Mouse (Mus musculus) retina, embryonic 14.5 days (tissue): Measurements from ENCODE around the gene Mpeg1.

Experiments
- DNase-seq: peaks from one replicate; pipeline ENCODE4 v3.0.0-alpha.2; 2015; ENCODE audit warnings: low spot score

Gene Mpeg1

GRCm38 (mm10) chr19:12460282-12461249 is at the start of gene Mpeg1:
Gene Mpeg1 (plus strand): TSS chr19:12460779.
- no peak for DNase-seq

- DNase-seq: no peak
Measured at GRCm38 (mm10) chr19:12413737-12414136, 46.8 kb upstream of the Mpeg1 start.

GRCm38 (mm10) chr19:12417361-12417760 is 43.2 kb upstream of the Mpeg1 start, which contains the start of gene Olfr1441:
Gene Olfr1441 (plus strand): TSS chr19:12417433.
- DNase-seq: no peak

GRCm38 (mm10) chr19:12418312-12418711 is 42.3 kb upstream of the Mpeg1 start:
- no peak for DNase-seq

GRCm38 (mm10) chr19:12420555-12420954 is 40.0 kb upstream of the Mpeg1 start:
- DNase-seq: no peak

- DNase-seq: no peak
Measured at GRCm38 (mm10) chr19:12421680-12422079, 38.9 kb upstream of the Mpeg1 start.

- no peak for DNase-seq
Measured at GRCm38 (mm10) chr19:12427101-12427500, 33.5 kb upstream of the Mpeg1 start.

- DNase-seq: no peak
Measured at GRCm38 (mm10) chr19:12427605-12428004, 33.0 kb upstream of the Mpeg1 start, which contains the start of gene Pfpl. Gene Pfpl (plus strand): TSS chr19:12427905.

GRCm38 (mm10) chr19:12433033-12433432 is 27.5 kb upstream of the Mpeg1 start:
- DNase-seq: peak; percentile 70

- DNase-seq: no peak
Measured at GRCm38 (mm10) chr19:12435011-12435416, 25.6 kb upstream of the Mpeg1 start.

- DNase-seq: no peak
Measured at GRCm38 (mm10) chr19:12435750-12436524, 24.6 kb upstream of the Mpeg1 start.

GRCm38 (mm10) chr19:12439581-12439980 is 21.0 kb upstream of the Mpeg1 start:
- no peak for DNase-seq

GRCm38 (mm10) chr19:12440103-12440725 is 20.4 kb upstream of the Mpeg1 start:
- DNase-seq: no peak

- no peak for DNase-seq
Measured at GRCm38 (mm10) chr19:12442560-12442959, 18.0 kb upstream of the Mpeg1 start.

- no peak for DNase-seq
Measured at GRCm38 (mm10) chr19:12445014-12445413, 15.6 kb upstream of the Mpeg1 start.

GRCm38 (mm10) chr19:12457401-12458066 is 3.0 kb upstream of the Mpeg1 start:
- DNase-seq: no peak

- no peak for DNase-seq
Measured at GRCm38 (mm10) chr19:12459516-12459915, 1.1 kb upstream of the Mpeg1 start.

GRCm38 (mm10) chr19:12462851-12463721 is 2.5 kb downstream of the Mpeg1 start:
- DNase-seq: no peak

GRCm38 (mm10) chr19:12463722-12464035 is 3.1 kb downstream of the Mpeg1 start:
- DNase-seq: no peak

- DNase-seq: no peak
Measured at GRCm38 (mm10) chr19:12464127-12464526, 3.5 kb downstream of the Mpeg1 start.

GRCm38 (mm10) chr19:12464674-12465073 is 4.1 kb downstream of the Mpeg1 start:
- no peak for DNase-seq
